Mouse (Mus musculus): Measurements from ENCODE around the gene Nfatc2. TPM values are rescaled to one million over a fixed set of nuclear protein-coding genes. Genes with fewer than 3 reads are reported as not detected.

The Nfatc2 gene
- polyA plus RNA-seq, 1 experiment from 2014 or later: 2.0 TPM

GRCm38 (mm10) chr2:168458583-168458982, 142.9 kb downstream of the Nfatc2 start:
- no peak for DNase-seq (ENCODE audit: low spot score)
- H3K36me3 ChIP-seq (ENCODE audit: insufficient read depth, low read length): no peaks in the 10 kb centered on the region
- H3K9ac ChIP-seq (ENCODE audit: low read depth, low read length): no peak overlapping the region
- no peak overlapping the region for H3K27ac ChIP-seq
- H3K4me1 ChIP-seq (replicated peaks; ENCODE audit: insufficient read depth, low read length): no peaks in the 10 kb centered on the region
- H3K4me3 ChIP-seq (replicated peaks; ENCODE audit: low read depth, low read length): no peak overlapping the region
- no peaks in the 10 kb centered on the region for H3K9me3 ChIP-seq (replicated peaks; ENCODE audit: low read length)
- H3K27me3 ChIP-seq (ENCODE audit: insufficient read depth, low read length): no peaks in the 10 kb centered on the region
- WGBS: 56% methylated on average over 9 of the region's 9 CpGs
- no peak for TF ChIP-seq CTCF (IDR thresholded peaks at IDR 0.05; ENCODE audit: low read depth)
- ATAC-seq (replicated peaks; ENCODE audit: low FRiP score, low read depth): no peak
- no peak overlapping the region for H3K4me2 ChIP-seq (ENCODE audit: low read length)

DNA sequence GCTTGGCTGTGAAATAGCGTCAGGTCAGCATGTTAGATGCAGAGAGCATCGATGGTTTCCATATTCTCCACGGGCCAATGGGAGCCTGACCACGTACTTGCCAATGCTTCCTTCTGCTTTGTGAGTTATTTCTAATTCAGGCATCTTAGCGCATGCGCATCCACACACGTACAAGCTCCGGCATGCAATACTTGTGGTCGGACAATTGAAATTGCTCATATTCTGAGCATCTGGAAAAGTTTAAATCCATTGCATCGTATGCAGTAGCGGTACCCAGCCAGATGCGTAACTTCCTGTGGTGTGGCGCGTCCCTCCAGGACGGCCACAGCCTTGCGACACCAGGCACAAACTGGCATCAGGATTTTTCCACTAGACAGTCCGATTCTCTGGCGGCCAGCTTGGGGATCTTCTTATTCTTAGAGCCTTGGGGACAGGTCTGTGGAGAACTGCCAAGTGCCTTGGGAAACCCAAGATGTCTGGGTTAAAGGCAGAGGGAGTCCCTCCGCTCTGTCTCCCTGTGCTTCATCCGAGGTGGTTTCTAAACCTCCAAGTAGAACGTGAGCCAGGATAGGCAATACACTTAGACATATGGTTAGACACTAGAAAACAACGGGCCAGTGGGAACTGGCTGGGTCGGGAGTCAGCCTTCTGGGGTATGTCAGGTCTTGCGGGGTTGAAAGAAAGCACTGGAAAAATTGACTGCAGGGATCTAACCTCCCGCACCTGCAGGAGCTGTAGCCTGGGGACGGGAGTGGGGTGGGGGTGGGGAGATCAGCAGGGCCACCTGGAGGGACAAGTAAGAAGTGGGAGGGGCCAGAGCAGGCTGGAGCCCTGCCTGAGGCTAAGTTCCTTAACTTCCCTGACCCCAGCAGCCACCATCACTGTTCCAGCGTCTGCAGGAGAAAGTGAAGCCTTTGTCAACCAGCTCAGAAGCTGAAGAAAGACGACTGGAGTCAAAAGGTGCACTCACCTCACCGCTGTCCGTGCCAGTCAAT, 149.4 kb downstream of the Nfatc2 start:
- Histone ChIP-seq H3K27ac (no peak overlapping the region), H3K9me3 (replicated peaks; ENCODE audit: low read length) (no peaks in the 10 kb centered on the region), H3K36me3 (ENCODE audit: insufficient read depth, low read length) (no peaks in the 10 kb centered on the region), H3K4me1 (replicated peaks; ENCODE audit: insufficient read depth, low read length) (no peaks in the 10 kb centered on the region), H3K4me3 (replicated peaks; ENCODE audit: low read depth, low read length) (no peak overlapping the region), H3K9ac (ENCODE audit: low read depth, low read length) (no peak overlapping the region), H3K27me3 (ENCODE audit: insufficient read depth, low read length) (no peaks in the 10 kb centered on the region), H3K4me2 (ENCODE audit: low read length) (no peak overlapping the region)
- TF ChIP-seq CTCF (IDR thresholded peaks at IDR 0.05; ENCODE audit: low read depth): no peak
- DNase-seq (ENCODE audit: low spot score): no peak
- WGBS: 59% methylated on average over 30 of the region's 30 CpGs
- no peak for ATAC-seq (replicated peaks; ENCODE audit: low FRiP score, low read depth)

- Histone ChIP-seq H3K27ac (no peak overlapping the region), H3K9me3 (replicated peaks; ENCODE audit: low read length) (no peaks in the 10 kb centered on the region), H3K27me3 (ENCODE audit: insufficient read depth, low read length) (no peaks in the 10 kb centered on the region), H3K4me3 (replicated peaks; ENCODE audit: low read depth, low read length) (no peak overlapping the region), H3K36me3 (ENCODE audit: insufficient read depth, low read length) (no peaks in the 10 kb centered on the region), H3K9ac (ENCODE audit: low read depth, low read length) (no peak overlapping the region), H3K4me2 (ENCODE audit: low read length) (no peak overlapping the region), H3K4me1 (replicated peaks; ENCODE audit: insufficient read depth, low read length) (no peaks in the 10 kb centered on the region)
- 8% methylated on average over 3 of the region's 3 CpGs for WGBS
- ATAC-seq (replicated peaks; ENCODE audit: low FRiP score, low read depth): no peak
- DNase-seq (ENCODE audit: low spot score): peak; percentile 53
- TF ChIP-seq CTCF (IDR thresholded peaks at IDR 0.05; ENCODE audit: low read depth): peak; percentile 88
Measured at GRCm38 (mm10) chr2:168450977-168451376, 150.5 kb downstream of the Nfatc2 start.

DNA sequence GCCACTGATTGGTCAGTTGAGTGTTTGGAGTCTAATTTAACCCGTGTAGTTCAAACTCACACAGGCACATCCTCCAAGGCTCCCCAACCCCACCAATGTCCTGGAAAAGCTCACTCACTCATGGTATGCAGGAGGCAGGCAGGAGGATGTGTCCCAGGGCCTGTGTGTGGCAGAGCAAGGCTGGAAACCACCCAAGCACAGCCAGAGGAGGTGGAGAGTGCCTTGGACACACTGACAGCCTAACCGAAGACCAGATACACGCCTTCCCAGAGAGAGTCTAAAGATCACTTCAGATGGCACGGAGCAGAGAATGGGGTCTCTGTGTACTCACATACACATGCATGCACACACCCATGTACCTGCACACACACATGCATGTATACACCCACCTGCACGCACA, 153.4 kb downstream of the Nfatc2 start:
- DNase-seq (ENCODE audit: low spot score) (no peak), ATAC-seq (replicated peaks; ENCODE audit: low FRiP score, low read depth) (peak; percentile 76)
- Histone ChIP-seq H3K4me2 (ENCODE audit: low read length) (no peak overlapping the region), H3K27me3 (ENCODE audit: insufficient read depth, low read length) (no peaks in the 10 kb centered on the region), H3K9ac (ENCODE audit: low read depth, low read length) (no peak overlapping the region), H3K9me3 (replicated peaks; ENCODE audit: low read length) (no peaks in the 10 kb centered on the region), H3K36me3 (ENCODE audit: insufficient read depth, low read length) (no peaks in the 10 kb centered on the region), H3K4me1 (replicated peaks; ENCODE audit: insufficient read depth, low read length) (no peaks in the 10 kb centered on the region), H3K4me3 (replicated peaks; ENCODE audit: low read depth, low read length) (no peak overlapping the region), H3K27ac (no peak overlapping the region)
- 50% methylated on average over 5 of the region's 5 CpGs for WGBS
- TF ChIP-seq CTCF (IDR thresholded peaks at IDR 0.05; ENCODE audit: low read depth): no peak

DNA sequence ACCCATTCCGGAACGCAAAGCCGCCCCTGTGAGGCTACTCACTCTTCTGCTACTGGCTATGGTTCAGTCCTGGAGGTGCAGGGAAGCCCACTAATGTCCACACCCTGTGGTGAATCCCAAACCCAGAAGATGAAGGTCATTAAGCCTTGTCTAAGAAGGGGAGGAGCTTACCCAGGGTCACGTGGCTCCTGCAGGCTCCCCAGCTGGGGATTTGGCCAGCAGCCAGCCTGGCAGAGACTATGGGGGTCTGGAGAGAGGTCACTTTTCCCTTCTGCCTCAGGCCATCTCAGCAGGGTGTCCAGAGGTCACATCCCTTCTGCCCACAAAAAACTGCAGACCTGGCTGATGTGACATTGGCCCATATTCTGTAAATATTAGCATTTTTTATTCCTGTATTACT, 153.9 kb downstream of the Nfatc2 start:
- Histone ChIP-seq H3K4me1 (replicated peaks; ENCODE audit: insufficient read depth, low read length) (no peaks in the 10 kb centered on the region), H3K4me2 (ENCODE audit: low read length) (no peak overlapping the region), H3K9ac (ENCODE audit: low read depth, low read length) (no peak overlapping the region), H3K36me3 (ENCODE audit: insufficient read depth, low read length) (no peaks in the 10 kb centered on the region), H3K27ac (no peak overlapping the region), H3K9me3 (replicated peaks; ENCODE audit: low read length) (no peaks in the 10 kb centered on the region), H3K4me3 (replicated peaks; ENCODE audit: low read depth, low read length) (no peak overlapping the region), H3K27me3 (ENCODE audit: insufficient read depth, low read length) (no peaks in the 10 kb centered on the region)
- TF ChIP-seq CTCF (IDR thresholded peaks at IDR 0.05; ENCODE audit: low read depth): no peak
- 23% methylated on average over 4 of the region's 4 CpGs for WGBS
- DNase-seq (ENCODE audit: low spot score) (no peak), ATAC-seq (replicated peaks; ENCODE audit: low FRiP score, low read depth) (no peak)

GRCm38 (mm10) chr2:168445211-168445810, 156.1 kb downstream of the Nfatc2 start:
- ATAC-seq (replicated peaks; ENCODE audit: low FRiP score, low read depth): peak; percentile 35; the same call in 1 of the 2 replicates
- Histone ChIP-seq H3K9me3 (replicated peaks; ENCODE audit: low read length) (no peaks in the 10 kb centered on the region), H3K9ac (ENCODE audit: low read depth, low read length) (no peak overlapping the region), H3K27ac (no peak overlapping the region), H3K4me2 (ENCODE audit: low read length) (no peak overlapping the region), H3K4me3 (replicated peaks; ENCODE audit: low read depth, low read length) (no peak overlapping the region), H3K27me3 (ENCODE audit: insufficient read depth, low read length) (no peaks in the 10 kb centered on the region), H3K4me1 (replicated peaks; ENCODE audit: insufficient read depth, low read length) (no peaks in the 10 kb centered on the region), H3K36me3 (ENCODE audit: insufficient read depth, low read length) (no peaks in the 10 kb centered on the region)
- DNase-seq (ENCODE audit: low spot score): peak; percentile 91
- peak; percentile 97 for TF ChIP-seq CTCF (IDR thresholded peaks at IDR 0.05; ENCODE audit: low read depth)
- WGBS: 36% methylated on average over 10 of the region's 10 CpGs

All from kidney, postnatal 0 days (tissue).